Mouse (Mus musculus) kidney, postnatal 0 days (tissue): ENCODE data around the gene Vwf. TPM values are rescaled to one million over a fixed set of nuclear protein-coding genes. Genes with fewer than 3 reads are reported as not detected.

Experiments
- ATAC-seq: fragments of 200-750 bp; cut with Nextera tagmentation; replicated peaks from 2 replicates; pipeline ENCODE4 v1.8.0; 2017; ENCODE audit warnings: low read depth, moderate number of reproducible peaks, moderate TSS enrichment, moderate library complexity; ENCODE audit not compliant: low FRiP score
- DNase-seq: peaks from one replicate; pipeline ENCODE4 v3.0.0-alpha.2; 2016; ENCODE audit warnings: low spot score
- H3K27ac ChIP-seq: fragments of 300-500 bp; sonication (generic); 2 replicates; pipeline ENCODE4 v1.5.1; 2014; ENCODE audit warnings: mild to moderate bottlenecking
- H3K27me3 ChIP-seq: fragments of 300-500 bp; sonication (generic); 2 replicates; pipeline ENCODE4 v1.6.1; 2014; ENCODE audit warnings: low read length, mixed read lengths; ENCODE audit not compliant: insufficient read depth
- H3K36me3 ChIP-seq: fragments of 300-500 bp; sonication (generic); 2 replicates; pipeline ENCODE4 v1.6.1; 2014; ENCODE audit warnings: low read length, mixed read lengths; ENCODE audit not compliant: insufficient read depth
- H3K4me1 ChIP-seq: fragments of 300-500 bp; sonication (generic); replicated peaks from 2 replicates; pipeline ENCODE4 v1.6.1; 2014; ENCODE audit warnings: antibody characterized with exemption, low read length, mixed read lengths; ENCODE audit not compliant: insufficient read depth
- H3K4me2 ChIP-seq: fragments of 300-500 bp; sonication (generic); 2 replicates; pipeline ENCODE4 v1.6.1; 2014; ENCODE audit warnings: mild to moderate bottlenecking, low read length, moderate library complexity, mixed read lengths
- H3K4me3 ChIP-seq: fragments of 300-500 bp; sonication (generic); replicated peaks from 2 replicates; pipeline ENCODE4 v1.5.1; 2014; ENCODE audit warnings: low read depth, low read length
- H3K9ac ChIP-seq: fragments of 300-500 bp; sonication (generic); 2 replicates; pipeline ENCODE4 v1.6.1; 2014; ENCODE audit warnings: low read depth, low read length
- H3K9me3 ChIP-seq: fragments of 300-500 bp; sonication (generic); replicated peaks from 2 replicates; pipeline ENCODE4 v1.6.1; 2016; ENCODE audit warnings: low read length, inconsistent platforms, mixed read lengths
- CTCF ChIP-seq: IDR thresholded peaks from 2 replicates; pipeline ENCODE4 v1.5.1; 2016; ENCODE audit warnings: antibody characterized with exemption, low read depth, mild to moderate bottlenecking, moderate library complexity
- WGBS: fragments of 180-500 bp; shearing (Covaris S2); extraction: QIAGEN DNeasy Blood & Tissue Kit; methylation state at CpG from one replicate; pipeline ENCODE4 v1.1.7; 2014; 5-methylcytosine and 5-hydroxymethylcytosine counted together
- polyA plus RNA-seq: library from polyadenylated mRNA; unstranded; fragments of >200 nt; fragmentation: Nextera tagmentation; extraction: Ambion mirVana; gene quantifications from 2 replicates; pipeline ENCODE4 v1.2.1, GENCODE M21; 2015

The Vwf gene
- polyA plus RNA-seq, 1 experiment from 2014 or later = 4.5 TPM

- Histone ChIP-seq H3K27me3 (no peaks in the 10 kb centered on the region), H3K36me3 (no peaks in the 10 kb centered on the region), H3K9ac (no peak overlapping the region), H3K9me3 (no peaks in the 10 kb centered on the region), H3K4me1 (no peaks in the 10 kb centered on the region), H3K27ac (no peak overlapping the region), H3K4me2 (no peak overlapping the region), H3K4me3 (no peak overlapping the region)
- 62% methylated on average over 5 of the region's 5 CpGs for WGBS
- ATAC-seq (no peak), DNase-seq (no peak)
- TF ChIP-seq CTCF = no peak
Observed at GRCm38 (mm10) chr6:125727484-125727911, 180.9 kb downstream of the Vwf start.

- no peaks in the 10 kb centered on the region for H3K27me3 ChIP-seq
- TF ChIP-seq CTCF = no peak
- H3K27ac ChIP-seq = no peak overlapping the region
- DNase-seq (no peak), ATAC-seq (no peak)
- no peak overlapping the region for H3K9ac ChIP-seq
- 80% methylated on average over 6 of the region's 6 CpGs for WGBS
- no peaks in the 10 kb centered on the region for H3K4me1 ChIP-seq
- H3K9me3 ChIP-seq = no peaks in the 10 kb centered on the region
- H3K4me3 ChIP-seq = no peak overlapping the region
- H3K36me3 ChIP-seq = no peaks in the 10 kb centered on the region
- no peak overlapping the region for H3K4me2 ChIP-seq
Observed at GRCm38 (mm10) chr6:125729471-125729870, 182.9 kb downstream of the Vwf start.

GRCm38 (mm10) chr6:125729986-125730535 lies 183.5 kb downstream of the Vwf start:
- no peak for ATAC-seq
- H3K4me3 ChIP-seq = no peak overlapping the region
- H3K27me3 ChIP-seq = no peaks in the 10 kb centered on the region
- WGBS = 53% methylated on average over 11 of the region's 11 CpGs
- no peak overlapping the region for H3K4me2 ChIP-seq
- no peak overlapping the region for H3K27ac ChIP-seq
- no peak overlapping the region for H3K9ac ChIP-seq
- no peak for TF ChIP-seq CTCF
- DNase-seq = no peak
- H3K36me3 ChIP-seq = no peaks in the 10 kb centered on the region
- H3K4me1 ChIP-seq = no peaks in the 10 kb centered on the region
- H3K9me3 ChIP-seq = no peaks in the 10 kb centered on the region

Other genes with a start within 250 kb of the Vwf start
- 69.8 and 71.6 TPM in 2 replicates for gene Ltbr, start 232.9 kb upstream of the Vwf start, polyA plus RNA-seq
- 19.9 and 22.7 TPM in 2 replicates for gene Scnn1a, start 226.1 kb upstream of the Vwf start, polyA plus RNA-seq
- 77.9 and 80.4 TPM in 2 replicates for gene Tnfrsf1a, start 197.4 kb upstream of the Vwf start, polyA plus RNA-seq
- 3.1 and 3.4 TPM in 2 replicates for gene Plekhg6, start 166.0 kb upstream of the Vwf start, polyA plus RNA-seq
- 271 and 278 TPM in 2 replicates for gene Cd9, start 52.0 kb upstream of the Vwf start, polyA plus RNA-seq
- 0.23 and 0.33 TPM in 2 replicates for gene Ano2, start 143.6 kb downstream of the Vwf start, polyA plus RNA-seq